Mouse (Mus musculus) limb, embryonic 13.5 days (tissue): ENCODE data around the gene Glo1. TPM values are rescaled to one million over a fixed set of nuclear protein-coding genes. Genes with fewer than 3 reads are reported as not detected.
A peak's percentile ranks its signal among the peaks of the same experiment; 100 is the strongest.

Experiments
- ATAC-seq: fragments of 200-750 bp; cut with Nextera tagmentation; 2 replicates; pipeline ENCODE4 v1.8.0; 2017; ENCODE audit warnings: low read depth, moderate number of reproducible peaks, moderate TSS enrichment; ENCODE audit not compliant: low FRiP score
- H3K27ac ChIP-seq: fragments of 300-500 bp; sonication (generic); 2 replicates; pipeline ENCODE4 v1.5.1; 2015; ENCODE audit warnings: inconsistent platforms, mild to moderate bottlenecking, moderate library complexity
- H3K27me3 ChIP-seq: fragments of 300-500 bp; sonication (generic); 2 replicates; pipeline ENCODE4 v1.6.1; 2015; ENCODE audit warnings: mild to moderate bottlenecking, inconsistent platforms
- H3K36me3 ChIP-seq: fragments of 300-500 bp; sonication (generic); 2 replicates; pipeline ENCODE4 v1.6.1; 2015; ENCODE audit warnings: inconsistent platforms, mild to moderate bottlenecking, moderate library complexity
- H3K4me1 ChIP-seq: fragments of 300-500 bp; sonication (generic); 2 replicates; pipeline ENCODE4 v1.6.1; 2015; ENCODE audit warnings: inconsistent platforms
- H3K4me2 ChIP-seq: fragments of 300-500 bp; sonication (generic); replicated peaks from 2 replicates; pipeline ENCODE4 v1.6.1; 2015; ENCODE audit warnings: inconsistent platforms, mild to moderate bottlenecking, moderate library complexity
- H3K4me3 ChIP-seq: fragments of 300-500 bp; sonication (generic); 2 replicates; pipeline ENCODE4 v1.5.1; 2015; ENCODE audit warnings: moderate library complexity, mild to moderate bottlenecking, inconsistent platforms
- H3K9ac ChIP-seq: fragments of 300-500 bp; sonication (generic); 2 replicates; pipeline ENCODE4 v1.6.1; 2015; ENCODE audit warnings: mild to moderate bottlenecking, inconsistent platforms
- H3K9me3 ChIP-seq: fragments of 300-500 bp; sonication (generic); 2 replicates; pipeline ENCODE4 v1.6.1; 2016; ENCODE audit warnings: inconsistent platforms
- WGBS: fragments of 180-500 bp; shearing (Covaris S2); methylation state at CpG from one replicate; pipeline ENCODE4 v1.1.7; 2015; 5-methylcytosine and 5-hydroxymethylcytosine counted together
- polyA plus RNA-seq: library from polyadenylated mRNA; unstranded; fragments of >200 nt; fragmentation: Nextera tagmentation; extraction: Ambion mirVana; gene quantifications from 2 replicates; pipeline ENCODE4 v1.2.1, GENCODE M21; 2015

The Glo1 gene
- polyA plus RNA-seq, 1 experiment from 2014 or later: 211 TPM

DNA sequence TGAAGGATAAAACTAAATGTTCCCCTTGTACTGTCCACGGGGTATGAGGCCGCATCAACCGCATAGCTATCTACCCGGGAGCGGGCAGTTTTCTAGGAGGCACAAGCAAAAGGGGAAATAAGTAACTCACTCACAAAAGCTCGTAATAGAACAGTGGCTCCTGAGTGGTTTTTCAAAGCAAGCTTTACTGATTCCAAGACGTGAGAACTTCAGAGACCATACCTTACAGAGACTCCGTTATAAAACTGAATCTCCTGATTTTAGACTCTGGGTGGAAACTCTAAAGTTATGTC lies 51.9 kb downstream of the Glo1 start:
- Histone ChIP-seq H3K4me2 (peak overlapping the region; percentile 68), H3K9me3 (no peaks in the 10 kb centered on the region), H3K36me3 (no peaks in the 10 kb centered on the region), H3K27me3 (no peaks in the 10 kb centered on the region), H3K9ac (no peak overlapping the region), H3K27ac (no peak overlapping the region), H3K4me1 (peaks cover 29% of the 10 kb centered on the region), H3K4me3 (peak overlapping the region; percentile 73; the same call in 1 of the 2 replicates)
- ATAC-seq: no peak
- 71% methylated on average over 8 of the region's 8 CpGs for WGBS

DNA sequence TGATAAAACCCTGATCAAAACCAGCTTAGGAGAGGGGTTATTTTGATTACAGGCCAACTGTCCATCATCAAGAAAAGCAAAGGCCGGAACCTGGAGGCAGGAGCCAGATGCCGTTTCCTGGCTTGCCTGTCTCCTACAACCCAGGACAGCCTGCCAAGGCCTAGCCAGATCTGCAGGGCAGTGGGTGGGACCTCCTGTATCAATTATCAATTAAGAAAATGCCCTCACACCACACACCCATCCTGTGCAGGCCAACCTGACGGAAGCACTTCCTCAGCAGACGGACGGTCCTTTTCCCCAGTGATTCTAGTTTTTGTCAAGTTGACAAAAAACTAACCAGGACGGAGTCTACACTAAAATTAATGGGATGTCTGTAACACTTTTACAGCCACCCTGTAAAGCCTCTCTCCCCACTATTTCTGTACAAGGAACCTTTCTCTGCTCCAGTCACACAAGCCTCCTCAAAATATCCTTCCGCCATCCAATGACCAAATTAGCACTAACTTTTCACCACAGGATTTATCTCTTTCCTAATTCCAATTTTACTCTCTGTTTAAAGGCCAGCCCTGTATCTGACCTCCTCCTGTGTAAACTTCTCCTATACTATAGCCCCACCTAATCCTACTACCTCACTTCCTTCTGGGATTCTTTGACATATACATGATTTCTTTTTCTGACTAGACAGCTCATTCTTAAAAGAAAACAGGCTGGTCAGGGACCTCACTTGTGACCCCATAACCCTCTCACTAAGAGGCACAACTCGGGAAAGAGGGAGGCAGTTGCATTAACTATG lies 52.5 kb downstream of the Glo1 start:
- no peak for ATAC-seq
- H3K4me3 ChIP-seq: no peak overlapping the region
- H3K36me3 ChIP-seq: no peaks in the 10 kb centered on the region
- no peak overlapping the region for H3K27ac ChIP-seq
- no peaks in the 10 kb centered on the region for H3K27me3 ChIP-seq
- no peaks in the 10 kb centered on the region for H3K9me3 ChIP-seq
- H3K4me2 ChIP-seq: peak overlapping the region; percentile 68
- no peak overlapping the region for H3K9ac ChIP-seq
- 48% methylated on average over 8 of the region's 8 CpGs for WGBS
- H3K4me1 ChIP-seq: peaks cover 29% of the 10 kb centered on the region

- H3K27me3 ChIP-seq: no peaks in the 10 kb centered on the region
Measured at GRCm38 (mm10) chr17:30570971-30571370, 55.7 kb downstream of the Glo1 start.

DNA sequence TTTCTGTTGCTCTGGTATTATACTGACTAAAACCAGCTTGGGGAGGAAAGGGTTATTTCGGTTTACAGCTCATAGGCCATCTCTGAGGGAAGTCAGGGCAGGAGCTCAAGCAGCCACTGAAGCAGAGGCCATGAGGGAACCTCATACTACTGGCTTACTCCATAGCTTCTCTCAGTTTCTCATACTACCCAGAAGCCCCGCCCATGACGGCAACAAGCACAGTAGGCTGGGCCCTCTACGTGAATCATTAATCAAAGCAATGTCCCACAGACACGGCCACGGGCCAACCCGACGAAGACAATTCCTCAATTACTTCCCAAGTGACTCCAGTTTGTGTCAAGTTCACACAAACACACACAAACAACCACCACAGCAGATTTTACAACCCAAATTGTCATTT lies 56.5 kb downstream of the Glo1 start:
- H3K27me3 ChIP-seq: no peaks in the 10 kb centered on the region
- H3K4me3 ChIP-seq: no peak overlapping the region
- ATAC-seq: no peak
- H3K9ac ChIP-seq: no peak overlapping the region
- WGBS: 66% methylated on average over 8 of the region's 8 CpGs
- H3K9me3 ChIP-seq: no peaks in the 10 kb centered on the region
- no peak overlapping the region for H3K27ac ChIP-seq
- H3K36me3 ChIP-seq: no peaks in the 10 kb centered on the region
- no peak overlapping the region for H3K4me2 ChIP-seq
- H3K4me1 ChIP-seq: peaks cover 20% of the 10 kb centered on the region

More at GRCm38 (mm10) chr17:30570971-30571370, 55.7 kb downstream of the Glo1 start:
- no peak overlapping the region for H3K4me2 ChIP-seq
- no peak for ATAC-seq
- H3K9me3 ChIP-seq: no peaks in the 10 kb centered on the region
- no peak overlapping the region for H3K27ac ChIP-seq
- peaks cover 24% of the 10 kb centered on the region for H3K4me1 ChIP-seq
- WGBS: 51% methylated on average over 3 of the region's 3 CpGs
- H3K9ac ChIP-seq: no peak overlapping the region
- H3K4me3 ChIP-seq: no peak overlapping the region
- H3K36me3 ChIP-seq: no peaks in the 10 kb centered on the region

- Histone ChIP-seq H3K27me3 (no peaks in the 10 kb centered on the region), H3K27ac (no peak overlapping the region), H3K36me3 (no peaks in the 10 kb centered on the region), H3K4me3 (no peak overlapping the region), H3K9ac (no peak overlapping the region), H3K9me3 (no peaks in the 10 kb centered on the region), H3K4me1 (peaks cover 6% of the 10 kb centered on the region), H3K4me2 (no peak overlapping the region)
- ATAC-seq: no peak
Measured at GRCm38 (mm10) chr17:30568473-30568872, 58.2 kb downstream of the Glo1 start.

- no peak overlapping the region for H3K4me3 ChIP-seq
- H3K9me3 ChIP-seq: no peaks in the 10 kb centered on the region
- H3K27me3 ChIP-seq: no peaks in the 10 kb centered on the region
- no peak overlapping the region for H3K4me2 ChIP-seq
- no peaks in the 10 kb centered on the region for H3K36me3 ChIP-seq
- peaks cover 5% of the 10 kb centered on the region; the same call in 1 of the 2 replicates for H3K4me1 ChIP-seq
- H3K27ac ChIP-seq: no peak overlapping the region
- no peak for ATAC-seq
- 82% methylated on average over 7 of the region's 7 CpGs for WGBS
- H3K9ac ChIP-seq: no peak overlapping the region
Measured at GRCm38 (mm10) chr17:30564971-30565370, 61.7 kb downstream of the Glo1 start.

DNA sequence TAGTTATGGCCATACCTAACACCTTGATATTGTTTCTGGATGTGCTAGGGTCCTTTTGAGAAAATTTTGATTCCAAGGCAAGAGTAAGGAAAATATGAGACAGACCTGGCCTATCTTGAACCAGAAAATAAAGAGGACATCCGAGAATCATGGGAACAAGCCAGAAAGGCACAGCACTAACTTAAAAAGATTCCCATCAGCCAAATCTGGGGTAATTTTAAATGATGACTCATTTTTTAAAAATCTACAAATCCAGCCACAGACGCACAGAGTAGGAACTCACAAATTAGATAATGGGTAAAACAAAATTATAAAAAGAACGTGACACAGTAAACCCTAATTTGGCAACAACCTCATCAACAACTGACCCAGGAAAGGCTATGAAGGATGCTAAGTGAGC lies 62.3 kb downstream of the Glo1 start:
- ATAC-seq: no peak
- peaks cover 5% of the 10 kb centered on the region; the same call in 1 of the 2 replicates for H3K4me1 ChIP-seq
- no peaks in the 10 kb centered on the region for H3K27me3 ChIP-seq
- H3K4me2 ChIP-seq: no peak overlapping the region
- no peak overlapping the region for H3K9ac ChIP-seq
- no peaks in the 10 kb centered on the region for H3K9me3 ChIP-seq
- no peak overlapping the region for H3K4me3 ChIP-seq
- 76% methylated on average over 3 of the region's 3 CpGs for WGBS
- H3K36me3 ChIP-seq: no peaks in the 10 kb centered on the region
- H3K27ac ChIP-seq: no peak overlapping the region

DNA sequence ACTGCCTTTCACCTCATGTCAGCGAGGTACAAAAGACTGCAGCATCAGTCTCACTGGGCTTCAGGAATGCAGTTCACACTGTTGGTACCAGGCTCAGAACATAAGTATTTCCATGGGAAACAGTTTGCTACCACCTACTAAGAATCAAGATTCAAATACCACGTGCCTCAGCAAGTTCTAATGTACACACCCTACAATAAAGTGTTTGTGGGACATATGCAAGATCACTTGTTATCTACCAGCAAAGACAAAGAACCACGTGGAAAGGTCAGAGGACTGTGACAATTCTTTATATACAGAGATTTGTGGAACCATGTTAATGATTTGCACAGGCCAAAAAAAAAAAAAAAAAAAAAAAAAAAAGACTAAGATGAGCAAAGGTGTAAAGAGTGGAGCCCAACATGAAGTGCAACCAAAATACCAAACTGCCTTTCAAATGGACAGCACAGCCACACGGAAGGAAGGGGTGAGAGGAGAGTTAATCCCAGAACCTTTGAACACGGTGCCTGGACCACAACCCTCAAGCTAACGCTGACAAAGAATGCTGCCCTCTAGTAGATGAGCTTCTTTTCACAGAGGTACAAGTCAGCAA lies 63.1 kb downstream of the Glo1 start:
- 75% methylated on average over 6 of the region's 6 CpGs for WGBS
- H3K27me3 ChIP-seq: no peaks in the 10 kb centered on the region

GRCm38 (mm10) chr17:30562770-30563169 lies 63.9 kb downstream of the Glo1 start:
- H3K9me3 ChIP-seq: no peaks in the 10 kb centered on the region
- H3K4me3 ChIP-seq: no peak overlapping the region
- no peak for ATAC-seq
- H3K4me1 ChIP-seq: peaks cover 5% of the 10 kb centered on the region; the same call in 1 of the 2 replicates
- WGBS: 82% methylated on average over 2 of the region's 2 CpGs
- H3K9ac ChIP-seq: no peak overlapping the region
- no peaks in the 10 kb centered on the region for H3K36me3 ChIP-seq
- no peaks in the 10 kb centered on the region for H3K27me3 ChIP-seq
- no peak overlapping the region for H3K4me2 ChIP-seq
- no peak overlapping the region for H3K27ac ChIP-seq

More for the DNA sequence above, 63.1 kb downstream of the Glo1 start:
- H3K9ac ChIP-seq: no peak overlapping the region
- no peaks in the 10 kb centered on the region for H3K9me3 ChIP-seq
- H3K4me2 ChIP-seq: no peak overlapping the region
- H3K4me1 ChIP-seq: peaks cover 5% of the 10 kb centered on the region; the same call in 1 of the 2 replicates
- ATAC-seq: no peak
- no peaks in the 10 kb centered on the region for H3K36me3 ChIP-seq
- H3K4me3 ChIP-seq: no peak overlapping the region
- no peak overlapping the region for H3K27ac ChIP-seq

DNA sequence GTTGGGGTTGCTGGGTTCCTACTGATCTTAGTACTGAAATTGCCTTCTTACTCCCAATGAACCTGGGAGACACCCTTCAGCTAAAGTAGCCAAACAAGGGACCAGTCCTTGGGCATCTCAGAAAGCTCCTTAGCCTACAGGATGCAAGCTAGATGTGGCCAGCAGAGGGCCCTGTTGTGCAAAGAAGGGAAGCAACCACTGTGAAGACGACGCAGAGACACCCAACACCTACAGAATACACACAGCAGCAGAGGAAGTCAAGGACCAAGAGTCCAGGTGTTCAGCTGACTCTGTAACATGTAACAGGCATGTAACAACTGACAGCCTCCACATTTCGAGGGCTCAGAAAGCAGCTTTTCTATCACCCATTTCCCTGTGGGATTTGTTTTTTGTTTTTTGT lies 67.1 kb downstream of the Glo1 start:
- H3K4me1 ChIP-seq: peaks cover 19% of the 10 kb centered on the region
- no peak overlapping the region for H3K4me2 ChIP-seq
- no peaks in the 10 kb centered on the region for H3K27me3 ChIP-seq
- no peak overlapping the region for H3K4me3 ChIP-seq
- no peak overlapping the region for H3K9ac ChIP-seq
- H3K36me3 ChIP-seq: no peaks in the 10 kb centered on the region
- WGBS: 40% methylated on average over 3 of the region's 3 CpGs
- ATAC-seq: no peak
- H3K9me3 ChIP-seq: no peaks in the 10 kb centered on the region
- no peak overlapping the region for H3K27ac ChIP-seq

DNA sequence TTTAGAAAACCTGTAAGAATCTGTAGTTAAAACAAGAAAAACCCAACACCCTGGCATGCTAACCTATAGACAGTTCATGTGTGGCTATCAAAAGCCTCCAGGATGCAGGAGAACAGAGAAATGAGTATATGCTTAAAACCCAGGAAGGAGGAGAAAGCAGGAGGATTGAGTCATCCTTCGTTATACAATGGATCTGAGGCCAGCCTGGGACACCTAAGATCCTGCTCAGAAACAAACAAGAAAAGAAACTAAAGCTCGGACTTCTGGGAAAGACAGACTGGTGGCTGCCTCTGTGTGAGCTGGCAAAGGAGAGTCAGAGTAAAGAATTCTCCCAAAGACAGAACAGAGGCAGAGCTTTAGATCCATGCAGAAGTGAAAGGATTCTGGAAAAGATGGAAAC lies 68.0 kb downstream of the Glo1 start:
- no peak overlapping the region for H3K9ac ChIP-seq
- WGBS: 80% methylated on average over 2 of the region's 2 CpGs
- no peaks in the 10 kb centered on the region for H3K9me3 ChIP-seq
- H3K27me3 ChIP-seq: no peaks in the 10 kb centered on the region
- H3K36me3 ChIP-seq: no peaks in the 10 kb centered on the region
- no peak for ATAC-seq
- H3K27ac ChIP-seq: no peak overlapping the region
- no peak overlapping the region for H3K4me2 ChIP-seq
- no peak overlapping the region for H3K4me3 ChIP-seq
- peaks cover 20% of the 10 kb centered on the region for H3K4me1 ChIP-seq

DNA sequence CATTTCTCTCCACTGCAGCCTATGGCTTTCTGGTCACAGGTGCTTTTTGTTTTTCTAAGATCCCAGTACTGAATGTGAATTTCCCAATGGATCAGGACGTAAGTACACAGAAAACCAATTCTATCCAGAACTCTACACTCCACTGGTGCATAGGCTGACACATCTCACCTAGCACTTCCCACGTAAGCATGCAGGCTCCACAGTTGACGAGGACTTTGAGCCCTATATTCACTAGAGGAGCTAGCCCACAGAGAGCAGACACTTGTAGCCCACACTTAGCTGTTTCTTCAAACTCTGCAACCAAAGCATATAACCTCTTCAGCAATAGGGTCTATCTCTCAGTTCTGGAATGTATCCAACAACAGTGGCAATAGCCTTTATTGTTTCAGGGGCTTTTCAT lies 70.2 kb downstream of the Glo1 start:
- H3K9me3 ChIP-seq: no peaks in the 10 kb centered on the region
- peaks cover 23% of the 10 kb centered on the region for H3K4me1 ChIP-seq
- no peak for ATAC-seq
- no peaks in the 10 kb centered on the region for H3K27me3 ChIP-seq
- no peak overlapping the region for H3K4me2 ChIP-seq
- no peak overlapping the region for H3K27ac ChIP-seq
- H3K36me3 ChIP-seq: no peaks in the 10 kb centered on the region
- WGBS: 71% methylated on average over 3 of the region's 3 CpGs
- H3K9ac ChIP-seq: no peak overlapping the region
- H3K4me3 ChIP-seq: no peak overlapping the region
